Mouse (Mus musculus): ENCODE measurements around the gene Dgkh. TPM values are rescaled to one million over a fixed set of nuclear protein-coding genes. Genes with fewer than 3 reads are reported as not detected.

The Dgkh gene
- polyA plus RNA-seq, 1 experiment from 2014 or later, result 2.9 TPM

DNA sequence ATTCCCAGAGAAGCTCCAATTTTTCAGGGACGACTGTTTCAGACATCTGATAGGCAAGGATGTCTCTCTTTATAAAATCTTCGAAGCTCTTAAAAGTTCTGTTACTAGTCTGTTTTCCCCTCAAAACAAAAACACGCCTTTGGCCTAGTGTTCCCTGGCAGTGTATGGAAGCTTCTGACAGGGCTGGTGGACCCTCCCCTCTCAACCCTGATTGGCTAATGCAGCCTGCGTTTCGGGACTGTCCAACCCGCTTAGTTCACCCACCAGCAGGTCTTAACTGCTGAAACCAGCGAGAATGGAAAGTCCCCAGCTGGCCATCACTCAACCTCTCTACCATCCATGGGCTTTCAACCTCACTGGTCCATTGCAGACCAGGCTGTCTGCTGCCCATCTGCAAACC, 91.3 kb downstream of the Dgkh start:
- Histone ChIP-seq H3K9me3 (replicated peaks; ENCODE audit: control insufficient read depth, low read length) (no peaks in the 10 kb centered on the region), H3K9ac (ENCODE audit: low read depth, low read length) (no peak overlapping the region), H3K4me1 (ENCODE audit: control insufficient read depth, insufficient read depth, low read length) (0 out of 2 replicates have a peak, but pooled peaks cover 7% of the 10 kb centered on the region), H3K27ac (ENCODE audit: low read depth, low read length) (no peak overlapping the region), H3K27me3 (ENCODE audit: control insufficient read depth, insufficient read depth, low read length) (no peaks in the 10 kb centered on the region), H3K4me2 (no peak overlapping the region), H3K36me3 (ENCODE audit: control insufficient read depth, insufficient read depth, low read length) (no peaks in the 10 kb centered on the region), H3K4me3 (ENCODE audit: low read depth, low read length) (no peak overlapping the region)
- 44% methylated on average over 7 of the region's 7 CpGs for WGBS (ENCODE audit: insufficient replicate concordance)
- ATAC-seq (replicated peaks; ENCODE audit: insufficient number of reproducible peaks, low FRiP score, low TSS enrichment), result no peak

DNA sequence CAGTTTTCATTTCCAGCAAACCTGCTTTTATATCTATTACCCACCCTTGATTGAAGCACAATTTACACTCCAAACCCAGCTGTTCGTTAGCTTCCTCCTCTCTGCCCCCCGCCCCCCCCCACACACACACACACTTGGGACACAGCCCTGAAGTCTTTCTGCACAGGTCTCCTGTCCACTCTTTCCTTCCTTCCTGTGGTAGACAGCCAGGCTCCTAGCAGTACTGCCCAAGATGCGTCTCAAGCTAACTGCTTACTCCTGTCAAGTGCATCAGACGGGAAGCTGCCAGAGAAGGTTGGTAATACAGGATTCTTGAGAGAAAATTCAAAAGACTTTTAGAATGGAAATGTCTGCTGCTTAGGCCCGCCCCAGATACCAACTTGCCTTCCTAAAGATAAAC, 92.9 kb downstream of the Dgkh start:
- WGBS (ENCODE audit: insufficient replicate concordance), result 54% methylated on average over 5 of the region's 5 CpGs
- H3K4me1 ChIP-seq (ENCODE audit: control insufficient read depth, insufficient read depth, low read length), result 0 out of 2 replicates have a peak, but pooled peaks cover 7% of the 10 kb centered on the region

DNA sequence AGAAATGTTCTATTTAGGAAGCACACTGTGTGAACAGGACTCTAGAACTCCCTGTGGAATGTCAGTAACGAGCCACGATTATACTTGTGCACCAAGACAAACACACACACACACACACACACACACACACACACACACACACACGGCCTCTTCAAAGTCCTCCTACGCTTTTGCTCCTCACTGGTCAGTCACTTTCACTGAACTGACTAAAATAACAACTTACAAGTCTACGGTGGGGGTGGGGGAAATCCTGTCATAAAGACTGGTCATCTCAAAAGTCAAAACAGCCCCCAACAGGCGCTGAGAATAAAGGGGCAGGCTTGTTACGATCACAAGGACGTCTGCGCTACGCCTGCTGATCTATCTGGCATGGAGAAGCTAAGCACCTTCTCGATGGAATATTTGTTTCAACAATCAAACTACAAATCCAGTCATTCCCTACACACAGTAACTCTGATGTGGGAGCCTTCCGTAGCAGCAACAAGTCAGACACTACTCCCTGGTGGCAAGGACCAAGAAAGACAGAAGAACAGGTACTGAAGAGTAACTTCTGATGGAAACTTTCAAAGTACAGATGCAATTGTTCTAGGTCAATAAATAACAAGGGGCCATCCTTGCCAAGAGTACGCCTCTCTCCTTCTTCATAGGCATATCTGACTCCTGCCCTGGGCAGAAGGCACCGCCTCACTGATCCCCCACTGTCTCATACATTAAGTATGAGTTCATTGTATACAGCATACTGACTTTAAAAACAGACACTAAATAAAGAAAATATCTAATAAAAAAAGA, 96.8 kb downstream of the Dgkh start:
- no peak overlapping the region for H3K4me2 ChIP-seq
- no peaks in the 10 kb centered on the region for H3K9me3 ChIP-seq (replicated peaks; ENCODE audit: control insufficient read depth, low read length)
- no peak overlapping the region for H3K4me3 ChIP-seq (ENCODE audit: low read depth, low read length)
- ATAC-seq (replicated peaks; ENCODE audit: insufficient number of reproducible peaks, low FRiP score, low TSS enrichment), result no peak
- H3K27ac ChIP-seq (ENCODE audit: low read depth, low read length), result no peak overlapping the region
- H3K9ac ChIP-seq (ENCODE audit: low read depth, low read length), result no peak overlapping the region
- no peaks in the 10 kb centered on the region for H3K27me3 ChIP-seq (ENCODE audit: control insufficient read depth, insufficient read depth, low read length)
- 0 out of 2 replicates have a peak, but pooled peaks cover 4% of the 10 kb centered on the region for H3K4me1 ChIP-seq (ENCODE audit: control insufficient read depth, insufficient read depth, low read length)
- 81% methylated on average over 14 of the region's 14 CpGs for WGBS (ENCODE audit: insufficient replicate concordance)
- H3K36me3 ChIP-seq (ENCODE audit: control insufficient read depth, insufficient read depth, low read length), result no peaks in the 10 kb centered on the region

More for the DNA sequence above, 92.9 kb downstream of the Dgkh start:
- Histone ChIP-seq H3K27ac (ENCODE audit: low read depth, low read length) (no peak overlapping the region), H3K9ac (ENCODE audit: low read depth, low read length) (no peak overlapping the region), H3K4me3 (ENCODE audit: low read depth, low read length) (no peak overlapping the region), H3K9me3 (replicated peaks; ENCODE audit: control insufficient read depth, low read length) (no peaks in the 10 kb centered on the region), H3K27me3 (ENCODE audit: control insufficient read depth, insufficient read depth, low read length) (no peaks in the 10 kb centered on the region), H3K36me3 (ENCODE audit: control insufficient read depth, insufficient read depth, low read length) (no peaks in the 10 kb centered on the region), H3K4me2 (no peak overlapping the region)
- no peak for ATAC-seq (replicated peaks; ENCODE audit: insufficient number of reproducible peaks, low FRiP score, low TSS enrichment)

DNA sequence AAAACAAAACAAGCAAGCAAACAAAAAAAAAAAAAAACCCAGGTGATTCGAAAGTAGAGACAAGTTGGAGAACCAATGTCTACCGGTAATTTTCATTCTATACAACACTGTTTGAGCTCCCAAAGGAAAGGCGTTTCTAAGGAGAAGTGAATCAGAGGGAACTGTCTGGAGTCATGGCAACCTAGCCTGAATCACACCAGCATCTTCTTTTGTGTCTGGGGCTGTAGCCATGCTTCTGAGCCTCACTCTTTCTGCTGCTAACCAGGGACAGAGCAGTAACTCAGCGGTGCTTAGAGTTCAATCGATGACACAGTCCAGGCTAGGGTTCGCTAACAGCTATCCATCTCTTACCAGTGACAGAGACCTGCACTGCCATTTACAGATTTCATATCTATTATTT, 99.8 kb downstream of the Dgkh start:
- Histone ChIP-seq H3K9me3 (replicated peaks; ENCODE audit: control insufficient read depth, low read length) (no peaks in the 10 kb centered on the region), H3K27me3 (ENCODE audit: control insufficient read depth, insufficient read depth, low read length) (no peaks in the 10 kb centered on the region), H3K4me3 (ENCODE audit: low read depth, low read length) (no peak overlapping the region), H3K4me2 (no peak overlapping the region), H3K4me1 (ENCODE audit: control insufficient read depth, insufficient read depth, low read length) (peaks cover 3% of the 10 kb centered on the region; the same call in 1 of the 2 replicates), H3K9ac (ENCODE audit: low read depth, low read length) (no peak overlapping the region), H3K36me3 (ENCODE audit: control insufficient read depth, insufficient read depth, low read length) (no peaks in the 10 kb centered on the region), H3K27ac (ENCODE audit: low read depth, low read length) (no peak overlapping the region)
- no peak for ATAC-seq (replicated peaks; ENCODE audit: insufficient number of reproducible peaks, low FRiP score, low TSS enrichment)
- 88% methylated on average over 6 of the region's 6 CpGs for WGBS (ENCODE audit: insufficient replicate concordance)

DNA sequence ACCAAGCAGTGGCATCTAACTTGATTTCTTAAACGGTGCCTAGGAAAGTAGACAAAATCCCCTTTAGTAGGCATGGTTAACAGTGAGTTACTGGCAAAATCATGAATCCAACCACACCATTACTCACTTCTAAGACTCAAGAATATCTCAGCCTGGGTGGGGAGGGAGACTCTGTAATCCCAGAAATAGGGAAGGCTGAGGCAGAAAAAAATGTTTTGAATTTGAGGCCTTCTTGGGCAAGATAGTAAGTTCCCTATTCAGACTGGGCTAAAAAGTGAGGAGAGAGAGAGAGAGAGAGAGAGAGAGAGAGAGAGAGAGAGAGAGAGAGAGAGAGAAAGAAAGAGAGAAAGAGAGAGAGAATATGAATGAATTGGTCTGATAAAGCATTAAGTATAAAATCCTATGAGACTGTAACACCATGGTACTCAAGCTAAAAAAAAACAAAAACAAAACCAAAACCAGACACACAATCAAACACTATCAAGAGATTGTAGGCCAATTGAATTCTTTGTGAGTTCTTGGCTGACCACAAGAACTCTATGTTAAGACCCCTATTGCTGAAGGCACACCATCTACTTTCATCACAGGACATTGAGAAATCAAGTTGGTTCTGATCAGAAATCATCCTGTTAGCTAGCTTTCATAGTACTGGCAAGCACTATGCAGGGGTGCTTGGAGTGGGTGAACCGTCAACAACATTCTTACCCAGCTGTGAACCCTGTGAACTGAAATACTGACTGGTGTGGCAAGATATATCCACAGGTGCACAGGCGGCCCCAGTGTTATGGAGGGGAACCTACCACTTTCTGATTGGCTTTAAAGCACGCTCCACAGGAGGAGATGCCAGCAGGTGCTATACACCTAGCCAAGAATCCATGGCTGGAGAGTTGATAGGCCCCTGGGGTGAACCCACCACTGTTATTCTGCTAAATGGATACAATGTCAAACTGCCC, 101.4 kb downstream of the Dgkh start:
- H3K4me3 ChIP-seq (ENCODE audit: low read depth, low read length), result no peak overlapping the region
- H3K9ac ChIP-seq (ENCODE audit: low read depth, low read length), result no peak overlapping the region
- no peaks in the 10 kb centered on the region for H3K36me3 ChIP-seq (ENCODE audit: control insufficient read depth, insufficient read depth, low read length)
- no peaks in the 10 kb centered on the region for H3K9me3 ChIP-seq (replicated peaks; ENCODE audit: control insufficient read depth, low read length)
- H3K27ac ChIP-seq (ENCODE audit: low read depth, low read length), result no peak overlapping the region
- ATAC-seq (replicated peaks; ENCODE audit: insufficient number of reproducible peaks, low FRiP score, low TSS enrichment), result no peak
- peaks cover 3% of the 10 kb centered on the region; the same call in 1 of the 2 replicates for H3K4me1 ChIP-seq (ENCODE audit: control insufficient read depth, insufficient read depth, low read length)
- no peaks in the 10 kb centered on the region for H3K27me3 ChIP-seq (ENCODE audit: control insufficient read depth, insufficient read depth, low read length)
- 86% methylated on average over 4 of the region's 4 CpGs for WGBS (ENCODE audit: insufficient replicate concordance)
- H3K4me2 ChIP-seq, result no peak overlapping the region

DNA sequence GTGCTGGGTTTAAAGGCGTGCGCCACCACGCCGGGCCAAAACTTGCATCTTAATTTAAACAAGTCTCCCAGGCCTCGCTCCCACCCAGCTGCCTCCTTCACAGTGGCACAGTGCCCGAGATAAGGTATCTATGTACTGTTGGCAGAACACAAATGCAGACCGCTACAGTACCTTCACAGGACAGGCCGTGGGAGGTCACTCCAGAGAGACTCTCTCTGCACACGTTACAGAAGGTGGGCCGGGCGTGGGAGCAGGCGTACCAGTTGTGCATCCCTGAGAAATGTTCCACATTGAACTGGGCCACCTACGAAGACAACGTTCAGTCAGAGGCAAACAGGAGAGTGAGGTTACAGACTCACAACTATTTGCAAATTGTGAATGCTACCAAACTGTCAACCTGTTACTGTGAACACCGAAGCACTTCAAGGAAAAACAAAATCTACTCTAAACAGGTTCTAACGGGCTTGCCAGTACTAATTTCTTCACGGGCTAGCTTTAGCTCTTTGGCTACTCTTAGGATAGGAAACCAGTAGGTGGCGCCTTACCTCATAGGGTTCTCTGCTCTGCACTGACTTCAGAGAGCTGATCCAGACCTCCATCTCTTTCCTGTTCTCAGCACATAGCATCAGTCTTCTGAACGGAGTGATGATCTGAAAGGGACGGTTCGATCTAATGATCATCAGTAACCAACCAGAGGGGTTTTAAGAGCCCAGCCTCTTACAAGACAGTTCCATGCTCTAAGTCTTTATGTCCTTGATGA, 104.9 kb downstream of the Dgkh start:
- H3K27ac ChIP-seq (ENCODE audit: low read depth, low read length), result no peak overlapping the region
- H3K4me2 ChIP-seq, result no peak overlapping the region
- H3K27me3 ChIP-seq (ENCODE audit: control insufficient read depth, insufficient read depth, low read length), result no peaks in the 10 kb centered on the region
- H3K9me3 ChIP-seq (replicated peaks; ENCODE audit: control insufficient read depth, low read length), result no peaks in the 10 kb centered on the region
- no peak overlapping the region for H3K4me3 ChIP-seq (ENCODE audit: low read depth, low read length)
- ATAC-seq (replicated peaks; ENCODE audit: insufficient number of reproducible peaks, low FRiP score, low TSS enrichment), result no peak
- H3K4me1 ChIP-seq (ENCODE audit: control insufficient read depth, insufficient read depth, low read length), result peaks cover 3% of the 10 kb centered on the region; the same call in 1 of the 2 replicates
- H3K36me3 ChIP-seq (ENCODE audit: control insufficient read depth, insufficient read depth, low read length), result no peaks in the 10 kb centered on the region
- H3K9ac ChIP-seq (ENCODE audit: low read depth, low read length), result no peak overlapping the region
- WGBS (ENCODE audit: insufficient replicate concordance), result 76% methylated on average over 21 of the region's 21 CpGs

DNA sequence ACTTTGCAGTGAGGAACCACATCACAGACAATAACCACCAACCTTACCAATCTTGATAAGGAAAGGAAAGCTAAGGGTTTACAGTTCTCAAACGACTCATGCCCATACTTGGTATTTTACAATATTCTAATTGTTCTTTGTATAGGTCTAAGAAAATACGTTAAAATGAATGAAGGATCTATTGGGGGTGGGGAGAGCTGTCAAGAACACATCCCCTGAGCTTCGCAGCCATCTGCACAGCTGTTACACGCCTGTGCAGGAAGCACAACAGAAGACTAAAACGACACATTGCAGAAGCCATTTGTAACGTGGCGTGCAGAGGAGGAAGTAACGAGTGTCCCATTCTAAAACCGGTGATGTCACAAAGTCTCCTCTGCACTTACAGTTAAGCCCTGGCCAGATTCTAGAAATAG, 113.7 kb downstream of the Dgkh start:
- no peak for ATAC-seq (replicated peaks; ENCODE audit: insufficient number of reproducible peaks, low FRiP score, low TSS enrichment)
- no peak overlapping the region for H3K9ac ChIP-seq (ENCODE audit: low read depth, low read length)
- 78% methylated on average over 9 of the region's 9 CpGs for WGBS (ENCODE audit: insufficient replicate concordance)
- no peak overlapping the region for H3K27ac ChIP-seq (ENCODE audit: low read depth, low read length)
- no peak overlapping the region for H3K4me2 ChIP-seq
- no peaks in the 10 kb centered on the region for H3K4me1 ChIP-seq (ENCODE audit: control insufficient read depth, insufficient read depth, low read length)
- no peaks in the 10 kb centered on the region for H3K9me3 ChIP-seq (replicated peaks; ENCODE audit: control insufficient read depth, low read length)
- H3K36me3 ChIP-seq (ENCODE audit: control insufficient read depth, insufficient read depth, low read length), result no peaks in the 10 kb centered on the region
- no peak overlapping the region for H3K4me3 ChIP-seq (ENCODE audit: low read depth, low read length)
- no peaks in the 10 kb centered on the region for H3K27me3 ChIP-seq (ENCODE audit: control insufficient read depth, insufficient read depth, low read length)

DNA sequence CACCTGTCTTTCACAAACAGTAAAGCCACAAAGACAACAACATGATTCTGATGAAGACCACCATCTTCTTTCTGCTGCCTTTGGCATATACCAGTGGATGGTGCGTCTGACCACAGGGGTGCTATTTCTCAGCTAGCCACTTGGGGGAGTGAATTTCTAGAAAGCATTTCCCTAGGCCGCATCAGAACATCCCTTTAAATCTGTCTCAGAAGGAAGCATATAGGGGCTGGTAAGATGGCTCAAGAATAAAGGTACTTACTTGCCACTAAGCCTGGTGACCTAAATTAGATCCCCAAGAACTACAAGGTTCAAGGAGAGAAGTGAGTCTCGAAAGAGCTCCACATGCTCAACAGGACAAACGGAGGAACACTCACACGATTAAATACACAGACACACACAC, 119.0 kb downstream of the Dgkh start:
- no peaks in the 10 kb centered on the region for H3K36me3 ChIP-seq (ENCODE audit: control insufficient read depth, insufficient read depth, low read length)
- 82% methylated on average over 5 of the region's 5 CpGs for WGBS (ENCODE audit: insufficient replicate concordance)
- no peak overlapping the region for H3K27ac ChIP-seq (ENCODE audit: low read depth, low read length)

More for the DNA sequence above, 119.0 kb downstream of the Dgkh start:
- Histone ChIP-seq H3K27me3 (ENCODE audit: control insufficient read depth, insufficient read depth, low read length) (no peaks in the 10 kb centered on the region), H3K9me3 (replicated peaks; ENCODE audit: control insufficient read depth, low read length) (no peaks in the 10 kb centered on the region), H3K4me3 (ENCODE audit: low read depth, low read length) (no peak overlapping the region), H3K9ac (ENCODE audit: low read depth, low read length) (no peak overlapping the region), H3K4me1 (ENCODE audit: control insufficient read depth, insufficient read depth, low read length) (no peaks in the 10 kb centered on the region), H3K4me2 (no peak overlapping the region)
- ATAC-seq (replicated peaks; ENCODE audit: insufficient number of reproducible peaks, low FRiP score, low TSS enrichment), result no peak
